Mouse (Mus musculus) brown adipose tissue, adult 24 weeks (tissue): Measurements from ENCODE around the gene Chst8. TPM values are rescaled to one million over a fixed set of nuclear protein-coding genes. Genes with fewer than 3 reads are reported as not detected.

Experiments used
- H3K27ac ChIP-seq: fragments of 200-500 bp; replicated peaks from 2 replicates; pipeline ENCODE4 v1.5.1; 2012; ENCODE audit warnings: low read depth, mild to moderate bottlenecking, low read length
- H3K4me1 ChIP-seq: fragments of 200-500 bp; 2 replicates; pipeline ENCODE4 v1.6.1; 2012; ENCODE audit warnings: low read length, mixed read lengths; ENCODE audit not compliant: control insufficient read depth, insufficient read depth, insufficient read length
- H3K4me3 ChIP-seq: fragments of 200-500 bp; 2 replicates; pipeline ENCODE4 v1.5.1; 2012; ENCODE audit warnings: low read depth, mild to moderate bottlenecking, low read length, moderate library complexity; ENCODE audit not compliant: insufficient read depth
- polyA plus RNA-seq: library from polyadenylated mRNA; stranded (reverse); fragments of >200 nt; gene quantifications from 2 replicates; pipeline ENCODE4 v1.2.4, GENCODE M21; 2012; ENCODE audit not compliant: missing spikeins, insufficient read depth, insufficient read length

Gene Chst8
- 2.0 TPM in 1 of 2 replicates, not detected in the other for polyA plus RNA-seq

DNA sequence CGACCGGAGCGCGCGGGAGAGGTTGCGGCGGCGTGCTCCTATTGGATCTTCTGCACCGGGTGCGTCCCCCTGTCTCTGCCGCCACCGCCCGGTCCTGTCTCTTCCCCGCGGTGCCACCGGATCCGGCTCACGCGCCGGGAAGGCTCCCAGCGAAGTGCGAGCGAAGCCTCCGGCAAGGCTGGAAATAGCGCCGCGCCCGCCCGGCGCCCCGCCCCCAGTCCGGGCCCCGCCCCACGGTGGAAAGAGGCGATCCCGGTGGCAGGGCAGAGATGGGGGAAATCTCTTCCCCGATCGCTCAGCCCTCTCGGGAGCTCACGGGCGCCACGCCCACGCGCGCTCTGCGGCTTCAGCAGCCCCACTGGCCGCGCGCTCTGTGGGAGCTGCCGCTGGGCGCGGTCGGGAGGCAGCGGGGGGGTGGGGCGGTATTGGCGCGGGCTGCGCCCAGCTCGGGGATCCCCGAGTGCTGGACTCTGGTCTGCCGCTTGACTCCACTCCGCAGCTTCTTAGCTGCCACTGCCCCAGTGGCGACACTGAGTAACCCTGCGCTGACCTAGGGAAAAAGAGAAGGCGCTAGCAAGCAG lies at the start of gene Chst8:
Gene Chst8, minus strand, starts transcription at position 181 of the 581 bp plus-strand sequence.
- H3K27ac ChIP-seq, result no peak within 1 kb of the TSS

DNA sequence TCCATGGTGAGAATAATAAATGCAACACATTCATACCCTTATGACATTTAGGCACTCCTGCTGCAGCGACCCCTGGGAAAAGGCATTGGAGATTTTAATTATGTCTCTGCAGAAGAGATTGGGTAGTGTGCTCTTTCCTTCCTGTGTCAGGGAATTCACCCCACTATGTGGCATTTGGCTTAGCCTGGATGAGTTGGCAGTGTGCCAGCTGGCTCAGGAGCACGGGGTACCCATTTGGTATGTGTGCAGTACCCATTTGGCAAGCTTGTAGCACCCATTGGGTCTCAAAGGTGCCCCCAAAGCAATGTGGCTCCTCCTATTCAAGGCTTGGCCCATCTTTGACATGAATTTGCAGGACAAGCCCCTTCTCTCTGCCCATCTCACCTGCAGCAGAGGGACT lies 45.8 kb upstream of the Chst8 start:
- Histone ChIP-seq H3K4me3 (no peak overlapping the region), H3K4me1 (no peaks in the 10 kb centered on the region), H3K27ac (no peak overlapping the region)

More for the DNA sequence above, at the start of gene Chst8:
- Histone ChIP-seq H3K4me3 (peak within 1 kb of the TSS; percentile 53), H3K4me1 (no peaks in the 10 kb centered on the region)

DNA sequence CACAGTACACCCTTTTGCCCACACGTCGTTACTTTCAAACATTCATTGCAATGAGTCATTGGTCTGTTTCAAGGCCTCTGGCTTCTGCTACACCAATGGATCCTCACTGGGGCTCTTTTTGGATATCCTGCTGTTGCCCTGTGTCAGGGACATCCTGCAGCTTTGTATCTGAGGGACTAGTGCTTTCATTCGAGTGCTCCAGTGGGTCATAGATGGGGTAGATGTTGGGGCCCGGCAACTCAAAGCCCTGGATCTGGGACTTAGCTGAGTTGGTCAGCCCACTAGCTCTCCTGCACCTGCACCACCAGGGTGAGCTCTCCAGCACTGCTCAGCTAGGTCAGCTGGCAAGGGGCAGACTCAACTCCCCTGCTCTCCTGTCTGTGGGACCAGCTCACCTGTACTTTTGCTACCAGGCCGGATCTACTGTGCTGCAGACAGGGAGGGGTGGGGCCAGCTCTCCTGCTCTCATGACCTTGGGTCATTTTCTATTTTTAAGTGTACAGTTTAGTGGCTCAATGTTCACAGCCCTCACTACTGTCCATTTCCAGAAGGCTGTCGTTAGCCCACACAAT lies 42.4 kb upstream of the Chst8 start:
- H3K4me3 ChIP-seq, result no peak overlapping the region
- no peaks in the 10 kb centered on the region for H3K4me1 ChIP-seq
- no peak overlapping the region for H3K27ac ChIP-seq

DNA sequence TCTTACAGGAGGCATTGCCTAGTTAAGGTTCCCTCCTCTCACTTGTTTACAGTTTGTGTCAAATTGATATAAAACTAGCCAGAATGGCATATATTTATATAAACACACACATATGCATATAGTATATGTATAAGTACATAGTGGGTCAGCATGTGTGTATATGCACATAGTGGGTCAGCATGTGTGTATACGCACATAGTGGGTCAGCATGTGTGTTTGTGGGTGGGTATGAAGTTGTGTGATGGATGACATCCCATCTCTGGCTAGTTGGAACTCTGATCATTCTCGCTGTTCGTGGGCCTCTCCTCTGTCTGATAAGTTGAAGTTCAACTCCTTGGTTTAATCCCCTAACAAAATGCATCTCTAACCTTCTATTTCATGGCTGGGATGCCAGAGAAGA lies 40.9 kb upstream of the Chst8 start:
- H3K4me3 ChIP-seq, result no peak overlapping the region
- H3K27ac ChIP-seq, result no peak overlapping the region
- no peaks in the 10 kb centered on the region for H3K4me1 ChIP-seq

DNA sequence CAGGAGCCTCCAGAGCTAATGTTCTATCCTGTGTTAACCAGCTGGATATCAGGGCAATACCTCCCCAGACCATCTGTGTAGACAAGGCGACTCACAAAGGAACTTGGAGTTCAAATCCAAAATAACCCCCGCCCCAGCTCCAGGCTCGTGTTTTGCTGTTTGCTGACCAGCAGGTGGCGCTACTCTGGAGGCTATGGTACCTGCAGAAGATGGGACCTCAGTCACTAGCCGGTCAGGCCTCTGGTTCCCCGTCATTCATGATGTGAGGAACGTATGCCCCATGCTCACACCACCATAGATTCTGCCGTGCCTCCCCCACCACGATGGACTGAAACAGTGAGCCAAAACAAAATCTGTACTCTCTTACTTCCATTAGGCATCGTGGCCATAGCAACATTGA lies 37.1 kb upstream of the Chst8 start:
- Histone ChIP-seq H3K27ac (no peak overlapping the region), H3K4me1 (no peaks in the 10 kb centered on the region), H3K4me3 (no peak overlapping the region)

GRCm38 (mm10) chr7:34848811-34849210 lies 36.3 kb upstream of the Chst8 start:
- Histone ChIP-seq H3K4me3 (no peak overlapping the region), H3K27ac (no peak overlapping the region), H3K4me1 (no peaks in the 10 kb centered on the region)

GRCm38 (mm10) chr7:34847900-34848299 lies 35.4 kb upstream of the Chst8 start:
- H3K27ac ChIP-seq, result no peak overlapping the region
- no peak overlapping the region for H3K4me3 ChIP-seq
- H3K4me1 ChIP-seq, result no peaks in the 10 kb centered on the region

- no peaks in the 10 kb centered on the region for H3K4me1 ChIP-seq
- no peak overlapping the region for H3K27ac ChIP-seq
- H3K4me3 ChIP-seq, result no peak overlapping the region
Measured at GRCm38 (mm10) chr7:34847410-34847809, 34.9 kb upstream of the Chst8 start.

- H3K27ac ChIP-seq, result no peak overlapping the region
- H3K4me3 ChIP-seq, result no peak overlapping the region
- H3K4me1 ChIP-seq, result no peaks in the 10 kb centered on the region
Measured at GRCm38 (mm10) chr7:34838749-34839148, 26.2 kb upstream of the Chst8 start.

DNA sequence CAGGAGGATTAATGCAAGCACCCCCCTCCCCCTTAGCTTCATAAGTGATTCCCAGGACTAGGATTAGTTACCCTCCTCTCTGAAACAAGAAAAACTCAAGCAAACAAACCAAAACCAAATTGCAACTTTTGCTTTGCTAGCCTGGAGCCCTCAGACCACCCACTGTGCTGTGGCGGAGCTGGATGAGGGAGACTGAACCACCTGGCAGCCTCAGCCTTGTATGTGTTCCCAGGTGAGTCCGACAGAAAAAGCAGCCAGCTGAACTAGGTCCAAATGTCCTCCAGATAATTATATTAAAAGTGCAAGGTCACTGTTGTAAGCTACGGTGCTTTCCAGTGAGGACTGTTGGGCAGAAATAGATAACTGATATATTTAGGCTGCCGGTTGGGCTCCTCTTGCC lies 25.7 kb upstream of the Chst8 start:
- Histone ChIP-seq H3K4me1 (no peaks in the 10 kb centered on the region), H3K27ac (no peak overlapping the region), H3K4me3 (no peak overlapping the region)

GRCm38 (mm10) chr7:34826255-34826909 lies 13.9 kb upstream of the Chst8 start:
- Histone ChIP-seq H3K27ac (no peak overlapping the region), H3K4me3 (no peak overlapping the region), H3K4me1 (no peaks in the 10 kb centered on the region)

GRCm38 (mm10) chr7:34821587-34821986 lies 9.1 kb upstream of the Chst8 start:
- no peak overlapping the region for H3K4me3 ChIP-seq
- no peak overlapping the region for H3K27ac ChIP-seq
- H3K4me1 ChIP-seq, result no peaks in the 10 kb centered on the region

- Histone ChIP-seq H3K4me1 (no peaks in the 10 kb centered on the region), H3K27ac (no peak overlapping the region), H3K4me3 (no peak overlapping the region)
Measured at GRCm38 (mm10) chr7:34820554-34820953, 8.0 kb upstream of the Chst8 start.

DNA sequence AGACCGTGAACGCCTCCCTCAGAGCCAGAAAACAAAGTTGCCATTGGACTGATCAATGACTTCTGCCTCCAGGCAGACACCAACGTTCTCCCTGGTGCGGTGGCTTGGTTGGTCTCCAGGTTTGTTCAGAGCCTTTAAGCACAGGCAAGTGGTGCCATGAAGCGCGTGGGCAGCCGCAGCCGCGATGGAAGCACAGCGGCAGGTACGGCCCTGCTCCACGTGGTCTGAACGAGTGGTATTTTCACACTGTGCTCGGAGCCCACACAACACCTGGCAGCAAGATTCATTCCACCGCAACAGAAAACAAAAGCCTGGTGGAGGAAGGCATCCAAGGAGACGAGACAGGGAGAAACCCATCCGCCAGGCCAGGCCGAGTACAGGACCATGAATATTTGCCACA lies 7.3 kb upstream of the Chst8 start:
- H3K4me1 ChIP-seq, result no peaks in the 10 kb centered on the region
- no peak overlapping the region for H3K4me3 ChIP-seq
- H3K27ac ChIP-seq, result no peak overlapping the region

DNA sequence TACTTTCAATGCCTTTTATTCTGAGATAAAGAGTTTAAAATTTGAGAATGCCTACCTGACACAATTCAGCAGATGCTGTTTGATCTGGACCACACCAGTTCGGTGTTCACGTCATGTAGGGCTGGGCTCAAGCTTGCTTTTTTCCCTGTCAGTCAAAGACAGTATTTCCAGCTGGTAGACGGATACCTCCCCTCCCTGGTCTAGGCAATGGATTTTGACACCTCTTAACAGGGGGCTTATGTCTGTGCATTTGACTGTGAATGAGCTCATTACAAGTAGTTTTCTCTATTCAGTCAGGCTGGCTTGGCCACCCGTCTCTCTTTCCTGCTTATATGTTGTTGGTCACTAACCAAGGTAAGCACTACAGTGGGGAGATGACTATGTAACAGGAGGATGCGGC lies 6.1 kb upstream of the Chst8 start:
- no peak overlapping the region for H3K4me3 ChIP-seq
- no peaks in the 10 kb centered on the region for H3K4me1 ChIP-seq
- no peak overlapping the region for H3K27ac ChIP-seq

GRCm38 (mm10) chr7:34816981-34817380 lies 4.5 kb upstream of the Chst8 start:
- Histone ChIP-seq H3K4me1 (no peaks in the 10 kb centered on the region), H3K27ac (no peak overlapping the region), H3K4me3 (no peak overlapping the region)
